ENCODE assay signal across 33 mouse cellular contexts in genomic region chr15:89589146-89589545, GRCm38 (mm10). TPM values are rescaled to one million over a fixed set of nuclear protein-coding genes. Genes with fewer than 3 reads are reported as not detected.
DNase-seq lines count a peak whose midpoint lies in the region; ATAC-seq and TF ChIP-seq lines count a peak whose summit lies in the region.
"Had no signal": no experiment of that assay in that cellular context is flagged by ENCODE, and none has a peak within 500 bp of the region (broad histone marks: within the 10 kb centered on the region; RNA-seq: fewer than 3 reads in every experiment).

No protein-coding gene starts in this region.

- ATAC-seq in kidney, embryonic 16.5 days (ENCODE audit: low FRiP score, low TSS enrichment) = no peak
- ATAC-seq in Patski = peak; percentile 68
- ATAC-seq: activated CD4-positive, CD25-positive, alpha-beta regulatory T cell, adult 4 months; CD4-positive, CD25-positive, alpha-beta regulatory T cell, adult 4 months; forebrain, embryonic 16.5 days; hindbrain, embryonic 16.5 days; midbrain, embryonic 16.5 days had no signal

- TF ChIP-seq CTCF in Patski (IDR thresholded peaks at IDR 0.05) = no peak

- in situ Hi-C loops in Patski (cut with MboI; ENCODE audit: low pct_unique_long_range_greater_than_20kb) = no loop called here

- H3K9ac ChIP-seq in kidney, embryonic 16.5 days (replicated peaks; ENCODE audit: low read length) = no peak overlapping the region
- H3K9ac ChIP-seq: embryonic facial prominence, embryonic 13.5 days; heart, embryonic 13.5 days; limb, embryonic 15.5 days; liver, embryonic 15.5 days; lung, embryonic 14.5 days had no signal

- H3K4me1 ChIP-seq in kidney, embryonic 16.5 days (ENCODE audit: insufficient read depth, low read length) = peaks cover 17% of the 10 kb centered on the region
- H3K4me1 ChIP-seq in forebrain, embryonic 10.5 days = peaks cover 22% of the 10 kb centered on the region
- H3K4me1 ChIP-seq in embryonic facial prominence, embryonic 10.5 days = peaks cover 20% of the 10 kb centered on the region

- CTCF ChIA-PET in Patski (lab: Charles Lee) = interaction anchor here (2.7 kb wide), 1 partner anchor 34 kb away, joined by 7 read pairs; no protein-coding TSS in a partner anchor

- peaks cover 6% of the 10 kb centered on the region; the same call in 1 of the 2 replicates for H3K36me3 ChIP-seq in kidney, embryonic 16.5 days (ENCODE audit: insufficient read depth, low read length)
- H3K36me3 ChIP-seq in forebrain, embryonic 10.5 days (replicated peaks) = peaks cover 33% of the 10 kb centered on the region
- peaks cover 37% of the 10 kb centered on the region for H3K36me3 ChIP-seq in embryonic facial prominence, embryonic 10.5 days (replicated peaks)
- H3K36me3 ChIP-seq: liver, embryonic 15.5 days had no signal

- no peaks in the 10 kb centered on the region for H3K9me3 ChIP-seq in kidney, embryonic 16.5 days (ENCODE audit: low read length)
- H3K9me3 ChIP-seq in forebrain, embryonic 10.5 days = no peaks in the 10 kb centered on the region
- no peaks in the 10 kb centered on the region for H3K9me3 ChIP-seq in embryonic facial prominence, embryonic 10.5 days
- H3K9me3 ChIP-seq: embryonic facial prominence, embryonic 13.5 days; heart, embryonic 13.5 days; limb, embryonic 10.5 days; limb, embryonic 15.5 days; liver, embryonic 15.5 days; midbrain, embryonic 10.5 days had no signal

- 76% methylated on average over 5 of the region's 5 CpGs for WGBS in kidney, embryonic 16.5 days
- 91% methylated on average over 5 of the region's 5 CpGs for WGBS in forebrain, embryonic 10.5 days
- WGBS in embryonic facial prominence, embryonic 10.5 days = 89% methylated on average over 5 of the region's 5 CpGs

- H3K27me3 ChIP-seq in kidney, embryonic 16.5 days (ENCODE audit: insufficient read depth, low read length) = no peaks in the 10 kb centered on the region
- no peaks in the 10 kb centered on the region for H3K27me3 ChIP-seq in Patski
- no peaks in the 10 kb centered on the region for H3K27me3 ChIP-seq in forebrain, embryonic 10.5 days (ENCODE audit: poor library complexity, severe bottlenecking)
- no peaks in the 10 kb centered on the region for H3K27me3 ChIP-seq in embryonic facial prominence, embryonic 10.5 days (replicated peaks; ENCODE audit: low read depth, poor library complexity, severe bottlenecking)
- H3K27me3 ChIP-seq: embryonic facial prominence, embryonic 13.5 days; heart, embryonic 13.5 days; limb, embryonic 15.5 days had no signal

- H3K4me2 ChIP-seq in kidney, embryonic 16.5 days (replicated peaks; ENCODE audit: low read depth, low read length) = no peak overlapping the region
- H3K4me2 ChIP-seq: embryonic facial prominence, embryonic 13.5 days; heart, embryonic 13.5 days; limb, embryonic 15.5 days; liver, embryonic 15.5 days; lung, embryonic 14.5 days had no signal

- DNase-seq in kidney, adult 18-20 months = peak; percentile 66
- DNase-seq in Patski (ENCODE audit: low read depth, low spot score) = peak; percentile 81
- DNase-seq in kidney, adult 9 months = peak; percentile 84
- peak; percentile 75 to 82 for DNase-seq in kidney, postnatal 36 days
- DNase-seq in forebrain, embryonic 10.5 days (ENCODE audit: extremely low spot score, low spot score) = no peak
- DNase-seq in embryonic facial prominence, embryonic 10.5 days (ENCODE audit: low spot score) = no peak
- DNase-seq: adrenal gland, postnatal 14 days; cerebellum, adult 11-12 months; cerebellum, adult 9-11 months; embryo, embryonic 11 days; gastrocnemius, adult 2 months; gastrocnemius, postnatal 36 days; heart, adult 2 months; heart, postnatal 10 days; layer of hippocampus, postnatal 36 days; lung, embryonic 14.5 days; right cerebral cortex, postnatal 25 days; spleen, adult 18-20 months; thymus, adult 2 months; thymus, postnatal 4 days had no signal

- H3K27ac ChIP-seq in kidney, embryonic 16.5 days (ENCODE audit: low read length) = no peak overlapping the region
- no peak overlapping the region for H3K27ac ChIP-seq in forebrain, embryonic 10.5 days
- H3K27ac ChIP-seq in embryonic facial prominence, embryonic 10.5 days (replicated peaks) = no peak overlapping the region
- H3K27ac ChIP-seq: embryonic facial prominence, embryonic 13.5 days; gastrocnemius, adult 2 months; heart, adult 2 months; heart, embryonic 13.5 days; limb, embryonic 10.5 days; limb, embryonic 15.5 days; liver, embryonic 15.5 days; midbrain, embryonic 10.5 days had no signal

- POLR2A ChIA-PET in Patski (lab: Charles Lee) = no interaction called here

- no peak overlapping the region for H3K4me3 ChIP-seq in kidney, embryonic 16.5 days (ENCODE audit: low read length)
- H3K4me3 ChIP-seq in forebrain, embryonic 10.5 days = no peak overlapping the region
- H3K4me3 ChIP-seq in embryonic facial prominence, embryonic 10.5 days = no peak overlapping the region
- H3K4me3 ChIP-seq: embryonic facial prominence, embryonic 13.5 days; gastrocnemius, adult 2 months; heart, adult 2 months; heart, embryonic 13.5 days; limb, embryonic 10.5 days; limb, embryonic 15.5 days; liver, embryonic 15.5 days; midbrain, embryonic 10.5 days had no signal

RNA-seq across cellular contexts. Expression of gene Rabl2, which starts 2.6 kb away (rescaled TPM):
- polyA plus RNA-seq in kidney, embryonic 16.5 days (2015; fragmentation: Nextera tagmentation; extraction: Ambion mirVana) = 56.1 and 59.5 TPM in 2 replicates
- polyA plus RNA-seq in Patski (2021) = 41.4 TPM
- 73.0 and 78.6 TPM in 2 replicates for polyA plus RNA-seq in forebrain, embryonic 10.5 days (2016; fragmentation: Nextera tagmentation; extraction: Ambion mirVana)
- polyA plus RNA-seq in embryonic facial prominence, embryonic 10.5 days (2016; fragmentation: Nextera tagmentation; extraction: Ambion mirVana) = 70.3 and 74.6 TPM in 2 replicates

RNA-seq across cellular contexts. Expression of gene Acr, which starts 21.0 kb away (rescaled TPM):
- 0.15 TPM in 1 of 2 replicates, not detected in the other for polyA plus RNA-seq in kidney, embryonic 16.5 days (2015; fragmentation: Nextera tagmentation; extraction: Ambion mirVana)
- polyA plus RNA-seq in Patski (2021) = not detected
- polyA plus RNA-seq in forebrain, embryonic 10.5 days (2016; fragmentation: Nextera tagmentation; extraction: Ambion mirVana) = 0.27 TPM in 1 of 2 replicates, not detected in the other
- polyA plus RNA-seq in embryonic facial prominence, embryonic 10.5 days (2016; fragmentation: Nextera tagmentation; extraction: Ambion mirVana) = 0.18 TPM in 1 of 2 replicates, not detected in the other
- polyA plus RNA-seq: activated CD4-positive, CD25-positive, alpha-beta regulatory T cell, adult 4 months; CD4-positive, CD25-positive, alpha-beta regulatory T cell, adult 4 months; limb, embryonic 10.5 days; limb, embryonic 15.5 days; liver, embryonic 15.5 days; stomach, embryonic 16.5 days had no signal

Comparison
In these comparisons a context has a peak if more than half of its experiments do, and no peak if none do; other contexts are left out.
1. DNase-seq: peak in kidney, adult 18-20 months (single experiment), Patski (single experiment), kidney, adult 9 months (single experiment) and kidney, postnatal 36 days (2 of 2); none in forebrain, embryonic 10.5 days (single experiment) and embryonic facial prominence, embryonic 10.5 days (single experiment).